Mouse (Mus musculus): Measurements from ENCODE around the gene Tcirg1.

The Tcirg1 gene

GRCm38 (mm10) chr19:3906795-3907786 lies at the start of gene Tcirg1:
TSS of gene Tcirg1 (minus strand) at chr19:3907133.
- peak; percentile 78 for DNase-seq (ENCODE audit: low spot score)

GRCm38 (mm10) chr19:3955804-3956203 lies 48.9 kb upstream of the Tcirg1 start:
- DNase-seq (ENCODE audit: low spot score): no peak

- DNase-seq (ENCODE audit: low spot score): peak; percentile 30
Measured at GRCm38 (mm10) chr19:3955033-3955432, 48.1 kb upstream of the Tcirg1 start.

DNA sequence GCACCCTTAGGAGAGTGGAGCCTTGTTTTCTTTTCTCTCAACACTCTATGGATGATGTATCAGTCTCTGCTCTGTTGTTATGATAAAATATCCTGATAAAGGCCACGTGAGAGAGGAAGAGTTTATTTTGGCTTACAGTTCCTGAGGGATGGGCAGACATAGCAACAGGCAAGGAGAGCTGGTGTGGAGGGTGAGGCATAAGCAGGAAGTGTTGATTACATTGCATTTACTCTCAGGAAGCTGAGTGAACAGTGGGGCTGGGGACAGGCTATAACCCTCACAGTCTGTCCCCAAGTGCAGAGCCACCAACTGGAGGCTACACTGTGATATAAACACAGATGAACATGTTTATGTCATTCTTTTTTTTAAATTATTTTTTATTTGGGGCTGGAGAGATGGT lies 45.2 kb upstream of the Tcirg1 start:
- no peak for DNase-seq (ENCODE audit: low spot score)

- no peak for DNase-seq (ENCODE audit: low spot score)
Measured at GRCm38 (mm10) chr19:3951461-3951860, 44.5 kb upstream of the Tcirg1 start.

DNA sequence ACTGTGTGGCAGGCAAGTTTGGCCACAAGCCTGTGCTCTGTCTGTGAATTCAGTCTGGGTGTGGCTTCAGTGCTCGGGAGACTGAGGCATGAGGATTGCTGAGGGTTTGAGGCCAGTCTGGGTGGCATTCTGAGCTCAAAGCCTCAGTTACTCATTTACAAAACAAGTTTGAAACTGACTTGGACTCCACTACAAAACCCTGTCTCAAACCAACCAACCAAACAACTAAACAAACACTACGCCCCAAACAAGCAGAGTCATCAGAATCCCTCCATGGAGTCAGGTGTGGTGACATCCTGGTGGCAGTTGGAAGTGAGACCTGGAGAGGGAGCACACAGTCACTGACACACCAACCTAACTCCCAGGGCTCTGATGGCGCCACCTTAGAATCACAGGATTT lies 43.4 kb upstream of the Tcirg1 start:
- DNase-seq (ENCODE audit: low spot score): no peak

DNA sequence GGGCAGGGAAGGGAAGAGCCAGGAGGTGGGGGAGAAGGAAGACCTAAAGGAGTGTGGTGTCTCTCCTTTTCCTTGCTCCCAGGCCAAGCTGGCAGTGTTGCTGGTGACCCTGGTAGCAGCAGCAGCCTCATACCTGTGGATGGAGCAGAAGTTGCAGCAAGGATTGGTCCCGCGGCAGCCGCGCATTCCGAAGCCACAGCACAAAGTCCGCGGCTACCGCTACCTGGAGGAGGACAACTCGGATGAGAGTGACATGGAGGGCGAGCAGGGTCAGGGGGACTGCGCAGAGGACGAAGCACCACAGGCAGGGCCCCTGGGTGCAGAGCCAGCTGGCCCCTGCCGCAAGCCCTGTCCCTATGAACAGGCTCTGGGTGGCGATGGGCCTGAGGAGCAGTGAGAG lies 41.6 kb upstream of the Tcirg1 start:
- DNase-seq (ENCODE audit: low spot score): no peak

GRCm38 (mm10) chr19:3947813-3948212 lies 40.9 kb upstream of the Tcirg1 start:
- no peak for DNase-seq (ENCODE audit: low spot score)

DNA sequence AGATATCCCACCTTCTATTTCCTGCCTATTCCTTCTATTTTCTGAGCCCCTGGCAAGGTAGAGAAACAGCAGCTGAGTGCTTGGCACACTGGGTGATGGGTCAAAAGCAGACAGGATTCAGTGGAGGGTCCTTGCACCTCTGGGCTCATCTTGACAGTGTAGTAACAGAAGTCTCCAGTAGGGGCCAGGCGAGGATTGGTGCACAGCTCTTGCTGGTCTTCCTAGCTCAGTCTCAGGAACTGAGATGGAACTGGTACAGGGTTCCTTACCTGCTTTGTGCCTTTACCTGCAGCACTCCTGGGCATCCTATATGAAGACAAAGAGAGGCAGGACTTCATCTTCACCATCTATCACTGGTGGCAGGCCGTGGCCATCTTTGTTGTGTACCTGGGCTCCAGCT lies 39.8 kb upstream of the Tcirg1 start:
- DNase-seq (ENCODE audit: low spot score): peak; percentile 81

DNA sequence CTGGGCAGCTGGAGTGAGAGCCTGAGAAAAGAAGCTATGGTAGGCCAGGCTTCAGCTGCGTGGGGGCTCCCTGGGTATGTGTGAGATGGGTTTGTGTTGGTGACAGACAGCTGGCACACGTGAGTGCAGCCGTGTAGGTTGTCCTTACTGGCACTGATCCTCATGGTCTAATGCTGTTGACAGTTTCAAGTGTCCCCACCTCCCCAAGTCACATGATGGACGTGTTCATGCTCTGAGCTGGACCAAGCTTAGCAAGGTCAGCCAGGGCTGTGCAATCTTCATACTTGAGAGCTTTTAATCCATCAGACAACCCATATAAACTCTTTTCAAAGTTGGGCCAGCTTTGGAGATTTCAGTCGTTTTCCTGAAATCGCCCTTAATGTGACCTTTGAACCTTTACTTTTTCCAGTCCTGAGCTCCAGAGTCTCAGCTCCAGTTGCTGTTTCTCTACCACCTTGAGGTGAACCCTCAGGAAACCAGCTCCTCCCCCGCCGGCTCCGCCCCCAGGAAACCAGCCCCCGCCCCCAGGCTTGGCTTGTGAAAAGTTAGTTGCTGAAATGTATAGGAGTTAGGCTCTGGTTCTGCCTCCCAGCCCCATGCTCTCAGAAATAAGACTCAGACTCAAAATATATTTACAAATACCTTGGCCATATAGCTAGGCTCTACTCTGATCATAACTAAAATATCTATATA lies 39.1 kb upstream of the Tcirg1 start:
- DNase-seq (ENCODE audit: low spot score): no peak

- DNase-seq (ENCODE audit: low spot score): no peak
Measured at GRCm38 (mm10) chr19:3942986-3943735, 36.2 kb upstream of the Tcirg1 start.

GRCm38 (mm10) chr19:3942315-3942714 lies 35.4 kb upstream of the Tcirg1 start:
- DNase-seq (ENCODE audit: low spot score): no peak

DNA sequence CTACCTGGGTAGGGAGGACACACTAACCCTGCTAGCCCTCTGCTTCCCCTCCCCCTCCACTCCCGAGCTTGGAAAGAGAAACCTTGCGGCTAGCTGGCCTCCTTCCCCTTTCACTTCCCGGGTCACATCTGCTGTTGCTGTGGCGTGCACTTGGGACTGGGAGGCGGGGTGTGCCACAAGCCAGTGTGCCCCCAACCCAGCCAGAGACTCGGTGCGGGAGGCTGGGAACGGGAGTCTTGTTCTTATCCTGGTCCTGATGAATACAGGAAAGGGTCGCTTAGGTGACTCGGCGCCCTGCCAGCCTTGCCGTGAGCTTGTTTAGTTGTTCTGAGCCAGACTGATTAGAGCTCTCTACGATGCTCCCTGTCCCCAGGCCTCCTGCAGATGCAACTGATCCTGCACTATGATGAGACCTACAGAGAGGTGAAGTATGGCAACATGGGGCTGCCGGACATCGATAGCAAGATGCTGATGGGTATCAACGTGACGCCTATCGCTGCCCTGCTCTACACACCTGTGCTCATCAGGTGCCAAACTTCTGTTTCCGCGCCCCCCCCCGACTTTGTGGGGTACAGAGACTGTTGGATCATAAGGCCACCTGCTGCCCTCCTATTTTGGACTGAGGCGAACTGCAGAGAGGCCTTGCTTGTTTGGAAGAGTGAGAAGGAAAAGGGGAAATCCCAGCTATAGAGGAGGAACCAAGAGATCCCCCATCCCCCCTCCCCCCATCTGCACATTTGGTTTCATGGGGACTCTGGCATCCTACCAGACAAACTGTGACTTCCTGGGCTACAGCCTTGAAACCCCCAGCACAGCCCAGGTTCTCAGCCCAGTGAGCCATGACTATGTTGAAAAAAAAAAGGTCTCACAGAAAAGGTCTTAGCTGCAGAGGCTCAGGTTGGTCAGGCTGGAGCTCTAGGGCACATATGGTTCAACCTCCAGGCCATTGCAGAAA lies 29.2 kb upstream of the Tcirg1 start:
- DNase-seq (ENCODE audit: low spot score): peak; percentile 45

- peak; percentile 51 for DNase-seq (ENCODE audit: low spot score)
Measured at GRCm38 (mm10) chr19:3935032-3935895, 28.3 kb upstream of the Tcirg1 start, which contains the start of gene Unc93b1. TSS of gene Unc93b1 (plus strand) at chr19:3935186.

- no peak for DNase-seq (ENCODE audit: low spot score)
Measured at GRCm38 (mm10) chr19:3931716-3932115, 24.8 kb upstream of the Tcirg1 start.

GRCm38 (mm10) chr19:3930262-3931057 lies 23.5 kb upstream of the Tcirg1 start:
- no peak for DNase-seq (ENCODE audit: low spot score)

GRCm38 (mm10) chr19:3929211-3929941 lies 22.4 kb upstream of the Tcirg1 start, which contains the start of gene Aldh3b1:
TSS of gene Aldh3b1 (minus strand) at chr19:3929808.
- peak; percentile 91 for DNase-seq (ENCODE audit: low spot score)

DNA sequence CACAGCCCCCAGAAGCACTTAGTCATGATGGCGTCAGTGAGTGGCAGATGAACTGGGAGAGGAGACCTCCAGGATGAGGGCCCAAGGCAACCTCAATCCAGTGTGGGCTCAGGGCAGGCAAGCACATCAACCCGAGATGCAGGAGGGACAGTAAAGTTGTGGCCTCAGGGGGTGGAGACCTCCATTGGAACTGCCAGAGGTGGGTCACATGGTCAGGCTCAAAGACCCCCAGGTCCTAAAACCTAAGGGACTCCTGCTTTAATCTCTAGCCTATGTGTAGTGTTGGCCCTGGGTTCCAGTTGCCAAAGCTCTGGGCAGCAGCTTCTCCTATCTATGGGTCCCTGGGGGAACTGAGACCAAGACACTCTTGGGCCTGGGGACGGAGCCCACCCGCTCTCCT lies 21.8 kb upstream of the Tcirg1 start:
- no peak for DNase-seq (ENCODE audit: low spot score)

Data from adipocyte (in vitro differentiated cells).